Mouse (Mus musculus): ENCODE measurements around the gene Olfm4.
A peak's percentile ranks its signal among the peaks of the same experiment; 100 is the strongest.

The Olfm4 gene

DNA sequence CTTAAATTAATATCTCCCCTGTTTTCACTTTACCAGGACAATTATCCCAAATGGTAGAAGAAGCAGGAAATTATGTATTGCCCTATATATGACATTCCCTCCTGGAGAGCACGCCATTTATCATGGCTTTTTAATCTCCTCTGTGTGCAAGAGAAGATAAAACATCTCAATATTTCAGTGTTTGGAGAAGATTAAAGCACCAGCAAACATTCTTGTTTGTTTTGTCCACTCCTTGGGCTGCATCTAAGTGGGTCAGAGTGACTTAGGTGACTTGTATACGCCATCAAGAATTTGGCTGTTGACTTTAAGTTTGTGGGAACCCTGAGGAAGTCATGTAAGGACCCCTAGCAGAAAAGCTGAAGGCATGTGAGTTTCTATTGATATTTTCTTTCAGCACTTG is at the start of gene Olfm4:
Gene Olfm4 (plus strand): TSS at position 301 of the 400 bp plus-strand sequence.
- DNase-seq (ENCODE audit: inconsistent age in 2 of 2, low spot score in 1 of 2): no peak

- no peak for DNase-seq (ENCODE audit: inconsistent age in 2 of 2, low spot score in 1 of 2)
These were observed 49.5 kb upstream of the Olfm4 start for GRCm38 (mm10) chr14:79934426-79934825.

- no peak for DNase-seq (ENCODE audit: inconsistent age in 2 of 2, low spot score in 1 of 2)
These were observed 46.9 kb upstream of the Olfm4 start for GRCm38 (mm10) chr14:79936879-79937468.

DNA sequence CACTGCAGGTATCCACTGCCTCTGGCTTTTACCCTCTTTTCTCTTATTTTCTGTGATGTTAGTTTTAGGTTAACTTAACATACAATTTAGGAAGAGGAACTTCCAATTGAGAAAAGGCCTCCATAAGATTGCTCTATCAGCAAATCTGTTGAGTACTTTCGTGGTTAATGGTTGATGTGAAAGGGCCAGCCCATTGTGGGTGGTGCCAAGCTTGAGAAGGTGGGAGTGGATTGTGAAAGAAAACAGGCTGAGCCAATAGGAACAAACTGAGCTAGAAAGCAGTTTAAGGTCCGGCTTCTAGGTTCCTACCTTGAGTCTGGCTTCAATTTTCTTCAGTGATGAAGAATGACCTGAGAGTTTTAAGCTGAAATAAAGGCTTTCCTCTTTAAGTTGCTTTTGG is 38.0 kb upstream of the Olfm4 start:
- no peak for DNase-seq (ENCODE audit: inconsistent age in 2 of 2, low spot score in 1 of 2)

- DNase-seq (ENCODE audit: inconsistent age in 2 of 2, low spot score in 1 of 2): no peak
These were observed 28.2 kb upstream of the Olfm4 start for GRCm38 (mm10) chr14:79955678-79956077.

- no peak for DNase-seq (ENCODE audit: inconsistent age in 2 of 2, low spot score in 1 of 2)
These were observed 25.9 kb upstream of the Olfm4 start for GRCm38 (mm10) chr14:79957789-79958487.

- DNase-seq (ENCODE audit: inconsistent age in 2 of 2, low spot score in 1 of 2): no peak
These were observed 22.7 kb upstream of the Olfm4 start for GRCm38 (mm10) chr14:79961187-79961586.

- DNase-seq (ENCODE audit: inconsistent age in 2 of 2, low spot score in 1 of 2): no peak
These were observed 22.3 kb upstream of the Olfm4 start for GRCm38 (mm10) chr14:79961602-79962001.

- DNase-seq (ENCODE audit: inconsistent age in 2 of 2, low spot score in 1 of 2): peak in 1 of 2 experiments; percentile 7
These were observed 13.7 kb upstream of the Olfm4 start for GRCm38 (mm10) chr14:79970165-79970564.

GRCm38 (mm10) chr14:79970928-79971738 is 12.7 kb upstream of the Olfm4 start:
- no peak for DNase-seq (ENCODE audit: inconsistent age in 2 of 2, low spot score in 1 of 2)

- DNase-seq (ENCODE audit: inconsistent age in 2 of 2, low spot score in 1 of 2): no peak
These were observed 2.4 kb upstream of the Olfm4 start for GRCm38 (mm10) chr14:79981437-79981836.

DNA sequence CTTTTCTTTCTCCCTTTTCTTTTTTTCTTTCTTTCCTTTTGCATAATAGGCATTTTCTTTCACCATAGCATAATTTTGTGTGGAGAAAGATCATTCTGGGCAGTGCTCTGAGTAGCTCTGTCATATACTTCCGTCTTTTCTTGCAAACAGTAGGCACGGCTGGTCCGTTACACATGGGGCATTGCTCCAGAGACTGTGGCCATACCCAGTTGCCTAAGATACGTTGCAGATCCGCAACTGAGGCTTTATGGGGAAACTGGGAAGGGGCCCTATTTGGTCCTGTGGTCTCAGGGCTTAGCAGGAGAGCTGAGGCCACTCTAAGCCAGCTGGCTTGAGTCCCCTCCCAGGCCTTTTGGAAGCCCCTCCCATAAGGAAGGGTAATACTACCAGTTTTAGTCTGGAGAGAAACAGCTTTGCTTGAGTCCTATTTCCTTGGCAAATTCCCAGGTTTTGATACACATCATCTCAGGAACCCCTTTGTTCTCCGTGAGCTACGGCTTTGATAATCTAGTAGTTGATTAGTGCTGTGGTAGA is 1.3 kb downstream of the Olfm4 start:
- DNase-seq (ENCODE audit: inconsistent age in 2 of 2, low spot score in 1 of 2): no peak

- DNase-seq (ENCODE audit: inconsistent age in 2 of 2, low spot score in 1 of 2): no peak
These were observed 1.8 kb downstream of the Olfm4 start for GRCm38 (mm10) chr14:79985696-79986095.

DNA sequence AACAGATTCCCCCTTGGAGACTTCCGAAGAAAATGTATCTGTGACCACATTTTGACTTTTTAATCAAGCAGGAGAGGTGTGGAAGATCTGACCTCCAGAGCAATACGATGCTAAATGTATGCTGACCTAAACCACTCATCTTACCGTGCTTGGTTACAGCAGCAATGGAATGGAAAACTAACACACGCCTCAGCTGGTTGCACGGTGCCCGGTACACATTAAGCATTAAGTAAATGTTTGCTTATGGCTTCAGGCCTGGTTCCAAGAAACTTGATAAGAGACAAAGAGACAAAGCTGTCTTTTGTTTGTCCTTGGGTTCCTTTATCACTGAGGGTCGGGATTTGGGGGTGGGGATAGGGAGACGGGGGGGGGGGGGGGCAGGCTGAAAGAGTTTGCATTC is 3.0 kb downstream of the Olfm4 start:
- DNase-seq (ENCODE audit: inconsistent age in 2 of 2, low spot score in 1 of 2): no peak

DNA sequence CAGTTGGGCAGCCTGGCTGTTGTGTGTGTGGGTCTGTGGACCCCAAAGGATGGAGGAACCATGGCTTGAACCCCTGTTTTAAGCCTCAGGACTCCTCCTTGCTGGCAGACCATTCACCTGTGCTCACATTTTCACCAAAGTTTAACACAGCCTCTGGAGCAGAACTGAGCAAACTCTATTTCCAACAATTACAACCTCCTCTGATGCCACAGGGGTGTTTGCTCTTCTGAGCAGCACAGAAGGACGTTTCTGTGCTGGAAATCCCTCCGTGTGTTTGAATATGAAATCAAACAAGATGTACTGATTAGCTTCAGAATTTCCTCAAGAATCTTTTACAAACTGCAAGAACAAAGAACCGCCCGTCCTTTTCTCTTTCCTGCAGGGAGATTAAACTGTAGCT is 5.9 kb downstream of the Olfm4 start:
- DNase-seq (ENCODE audit: inconsistent age in 2 of 2, low spot score in 1 of 2): no peak

GRCm38 (mm10) chr14:79990547-79990946 is 6.7 kb downstream of the Olfm4 start:
- DNase-seq (ENCODE audit: inconsistent age in 2 of 2, low spot score in 1 of 2): no peak

- DNase-seq (ENCODE audit: inconsistent age in 2 of 2, low spot score in 1 of 2): no peak
These were observed 13.7 kb downstream of the Olfm4 start for GRCm38 (mm10) chr14:79997534-79997933.

DNA sequence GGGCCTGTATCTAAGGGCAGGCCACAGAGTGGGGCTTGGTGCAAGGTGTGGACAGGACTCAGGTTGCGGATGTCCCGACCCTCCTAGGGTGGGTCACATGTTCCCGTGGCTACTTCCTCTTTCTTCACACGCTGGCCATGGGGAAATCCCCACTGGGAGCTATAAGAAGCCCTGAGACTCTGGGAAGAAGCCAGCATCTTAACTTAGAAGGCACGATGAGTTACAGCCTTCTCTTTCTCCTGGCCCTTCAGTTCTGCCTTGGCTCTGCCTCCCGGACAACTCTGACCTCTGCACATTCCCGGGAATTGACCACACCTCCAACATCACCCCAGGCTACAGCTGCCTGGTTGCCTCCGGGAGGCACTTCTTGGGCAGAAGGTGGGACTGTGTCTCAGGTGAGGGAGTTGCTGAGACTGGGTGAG is 16.2 kb downstream of the Olfm4 start:
- DNase-seq (ENCODE audit: inconsistent age in 2 of 2, low spot score in 1 of 2): no peak

DNA sequence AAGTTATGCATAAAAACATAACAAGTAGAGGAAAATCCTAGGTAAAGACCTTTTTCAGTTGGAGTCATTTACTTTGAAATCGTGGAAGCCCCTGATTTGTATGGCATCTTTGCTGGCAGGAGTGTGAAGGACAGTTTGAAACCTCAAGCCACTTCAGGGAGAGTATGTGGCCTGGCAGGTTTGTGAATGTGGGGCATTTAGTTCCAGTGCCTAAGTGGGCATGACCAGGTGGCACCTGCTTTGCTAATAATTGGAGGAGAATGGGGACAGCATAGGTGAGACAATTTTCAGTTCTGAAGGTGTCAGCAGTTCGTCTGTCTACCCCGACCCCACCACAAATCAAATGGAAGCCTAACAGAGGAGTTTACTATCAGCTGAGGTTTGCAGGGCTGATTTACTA is 23.8 kb downstream of the Olfm4 start:
- no peak for DNase-seq (ENCODE audit: inconsistent age in 2 of 2, low spot score in 1 of 2)

GRCm38 (mm10) chr14:80010426-80010825 is 26.5 kb downstream of the Olfm4 start:
- DNase-seq (ENCODE audit: inconsistent age in 2 of 2, low spot score in 1 of 2): no peak

DNA sequence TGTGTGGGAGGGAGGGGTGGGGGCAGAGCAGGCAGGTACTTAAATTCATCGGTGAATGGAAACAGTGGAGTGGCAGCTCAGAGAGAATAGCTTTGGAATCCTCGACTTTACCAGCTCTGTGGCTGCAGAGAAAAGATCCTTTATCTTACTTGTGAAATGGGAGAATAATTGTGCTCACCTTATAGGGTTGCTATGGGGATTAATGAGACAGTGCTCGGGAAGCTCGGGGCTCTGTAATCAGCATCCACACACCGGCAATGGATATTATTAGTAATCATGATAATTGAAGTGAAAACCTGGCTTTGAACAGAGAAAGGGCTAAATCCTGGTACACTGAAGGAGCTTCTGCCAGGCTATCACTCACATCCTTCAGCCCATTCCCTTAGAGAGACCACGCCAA is 31.1 kb downstream of the Olfm4 start:
- no peak for DNase-seq (ENCODE audit: inconsistent age in 2 of 2, low spot score in 1 of 2)

DNA sequence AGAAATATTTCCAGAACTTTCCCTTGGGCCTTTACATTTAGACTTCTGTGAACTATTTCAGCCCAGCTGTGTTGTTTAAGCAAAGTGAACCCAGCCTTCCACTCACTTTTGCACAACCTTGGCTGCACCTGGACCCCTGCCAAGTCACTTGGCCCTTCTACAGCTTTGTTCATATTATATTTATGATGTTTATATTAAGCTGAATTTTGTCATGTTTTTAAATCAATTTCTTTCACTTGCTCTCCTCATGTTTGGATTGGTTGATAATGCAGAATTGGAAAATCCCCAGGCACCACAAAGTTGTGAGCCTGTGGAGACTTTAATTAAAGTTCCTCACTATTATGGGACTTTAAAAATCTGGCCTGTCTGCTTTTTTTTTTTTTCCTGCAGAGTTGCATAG is 32.2 kb downstream of the Olfm4 start:
- peak; percentile 4 to 47 for DNase-seq (ENCODE audit: inconsistent age in 2 of 2, low spot score in 1 of 2)

All from adrenal gland, adult (tissue).